Comparison of ENCODE assay signal across 23 mouse cellular contexts in the genomic region with DNA sequence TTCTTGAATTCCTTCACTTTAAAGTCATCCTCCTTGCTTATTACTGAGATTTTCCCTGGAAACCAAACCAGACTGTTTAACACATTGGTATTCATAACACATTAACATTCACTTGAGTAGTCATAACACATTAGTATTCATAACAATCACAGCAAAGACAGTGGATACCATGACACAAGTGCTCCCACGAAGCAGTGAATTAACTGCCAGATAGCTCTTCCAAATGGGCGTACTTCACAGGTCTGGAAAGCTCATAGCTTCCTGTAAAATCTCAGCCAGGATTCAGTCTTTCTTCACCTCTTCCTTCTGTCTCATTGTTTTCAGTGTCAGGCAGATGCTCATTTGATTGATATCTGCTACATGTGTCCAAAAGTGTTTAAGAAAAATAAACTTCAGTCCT.
A peak's percentile ranks its signal among the peaks of the same experiment; 100 is the strongest.
DNase-seq lines count a peak whose midpoint lies in the region; ATAC-seq and TF ChIP-seq lines count a peak whose summit lies in the region.
"Had no signal": no experiment of that assay in that cellular context is flagged by ENCODE, and none has a peak within 500 bp of the region (broad histone marks: within the 10 kb centered on the region; RNA-seq: fewer than 3 reads in every experiment).

No protein-coding gene starts in this region.

- no peak overlapping the region for H3K4me2 ChIP-seq in forebrain, embryonic 13.5 days
- H3K4me2 ChIP-seq in forebrain, embryonic 11.5 days (ENCODE audit: low read depth, low read length, severe bottlenecking): no peak overlapping the region
- H3K4me2 ChIP-seq in hindbrain, postnatal 0 days (ENCODE audit: low read depth, low read length): no peak overlapping the region
- no peak overlapping the region for H3K4me2 ChIP-seq in hindbrain, embryonic 12.5 days (replicated peaks)
- H3K4me2 ChIP-seq: embryonic facial prominence, embryonic 15.5 days; hindbrain, embryonic 13.5 days; intestine, embryonic 15.5 days had no signal

- no peaks in the 10 kb centered on the region for H3K36me3 ChIP-seq in forebrain, embryonic 13.5 days (ENCODE audit: poor library complexity, severe bottlenecking)
- H3K36me3 ChIP-seq in forebrain, embryonic 11.5 days (ENCODE audit: control insufficient read depth, insufficient read depth, low read length): no peaks in the 10 kb centered on the region
- no peaks in the 10 kb centered on the region for H3K36me3 ChIP-seq in hindbrain, postnatal 0 days (ENCODE audit: insufficient read depth, low read length)
- H3K36me3 ChIP-seq in hindbrain, embryonic 12.5 days: no peaks in the 10 kb centered on the region
- H3K36me3 ChIP-seq in kidney, adult 2 months (ENCODE audit: control insufficient read depth, insufficient read depth, low read length): no peaks in the 10 kb centered on the region
- H3K36me3 ChIP-seq: embryonic facial prominence, embryonic 15.5 days; heart, embryonic 10.5 days; hindbrain, embryonic 13.5 days; intestine, embryonic 15.5 days had no signal

- no peak overlapping the region for H3K27ac ChIP-seq in forebrain, embryonic 13.5 days
- H3K27ac ChIP-seq in forebrain, embryonic 11.5 days (ENCODE audit: low read depth, low read length): no peak overlapping the region
- no peak overlapping the region for H3K27ac ChIP-seq in hindbrain, postnatal 0 days
- H3K27ac ChIP-seq in hindbrain, embryonic 12.5 days: no peak overlapping the region
- H3K27ac ChIP-seq in kidney, adult 2 months (ENCODE audit: insufficient read depth, low read depth, low read length): no peak overlapping the region
- H3K27ac ChIP-seq: embryonic facial prominence, embryonic 15.5 days; heart, embryonic 10.5 days; hindbrain, embryonic 13.5 days; intestine, embryonic 15.5 days had no signal

- 59% methylated on average over 2 of the region's 2 CpGs for WGBS in forebrain, embryonic 13.5 days
- WGBS in forebrain, embryonic 11.5 days: 81% methylated on average over 2 of the region's 2 CpGs
- 37% methylated on average over 2 of the region's 2 CpGs for WGBS in hindbrain, postnatal 0 days
- WGBS in hindbrain, embryonic 12.5 days: 75% methylated on average over 2 of the region's 2 CpGs
- 75% methylated on average over 2 of the region's 2 CpGs for WGBS in kidney, adult 2 months

- ATAC-seq in forebrain, embryonic 13.5 days: peak; percentile 80
- no peak for ATAC-seq in forebrain, embryonic 11.5 days (replicated peaks; ENCODE audit: low FRiP score)
- 0 out of 2 replicates have a peak, but pooled peaks have one; percentile 43 for ATAC-seq in hindbrain, postnatal 0 days
- ATAC-seq in hindbrain, embryonic 12.5 days (ENCODE audit: low FRiP score): no peak
- ATAC-seq: activated CD4-positive, CD25-positive, alpha-beta regulatory T cell, adult 4 months; intestine, embryonic 15.5 days; Patski had no signal

- DNase-seq in forebrain, embryonic 11.5 days (ENCODE audit: low spot score): no peak
- DNase-seq in hindbrain, postnatal 0 days (ENCODE audit: low spot score): peak; percentile 7
- peak; percentile 22 for DNase-seq in brain, embryonic 18.5 days (ENCODE audit: low read depth, low spot score)
- no peak for DNase-seq in spleen, postnatal 10 days (ENCODE audit: low spot score in 2 of 2)
- DNase-seq in kidney, adult 2 months: no peak
- DNase-seq: adrenal gland, postnatal 25 days; cerebellum, adult 18-20 months; cerebellum, adult 9-11 months; cerebellum, postnatal 36 days; gastrocnemius, postnatal 10 days; heart, adult 18-20 months; heart, postnatal 10 days; heart, postnatal 4 days; kidney, adult 18-20 months had no signal

- no peaks in the 10 kb centered on the region for H3K27me3 ChIP-seq in forebrain, embryonic 13.5 days
- no peaks in the 10 kb centered on the region for H3K27me3 ChIP-seq in forebrain, embryonic 11.5 days (ENCODE audit: control insufficient read depth, insufficient read depth, low read length)
- no peaks in the 10 kb centered on the region for H3K27me3 ChIP-seq in hindbrain, postnatal 0 days (ENCODE audit: insufficient read depth, low read length)
- H3K27me3 ChIP-seq in hindbrain, embryonic 12.5 days: no peaks in the 10 kb centered on the region
- no peaks in the 10 kb centered on the region for H3K27me3 ChIP-seq in kidney, adult 2 months (replicated peaks; ENCODE audit: control insufficient read depth, insufficient read depth, low read length)
- H3K27me3 ChIP-seq: embryonic facial prominence, embryonic 15.5 days; hindbrain, embryonic 13.5 days; intestine, embryonic 15.5 days; Patski had no signal

- H3K9me3 ChIP-seq in forebrain, embryonic 13.5 days (replicated peaks): no peaks in the 10 kb centered on the region
- no peaks in the 10 kb centered on the region for H3K9me3 ChIP-seq in forebrain, embryonic 11.5 days (ENCODE audit: control insufficient read depth, low read length)
- H3K9me3 ChIP-seq in hindbrain, postnatal 0 days (ENCODE audit: low read length): no peaks in the 10 kb centered on the region
- H3K9me3 ChIP-seq in hindbrain, embryonic 12.5 days (replicated peaks): no peaks in the 10 kb centered on the region
- H3K9me3 ChIP-seq: embryonic facial prominence, embryonic 15.5 days; heart, embryonic 10.5 days; hindbrain, embryonic 13.5 days; intestine, embryonic 15.5 days had no signal

- no peak overlapping the region for H3K4me3 ChIP-seq in forebrain, embryonic 13.5 days
- no peak overlapping the region for H3K4me3 ChIP-seq in forebrain, embryonic 11.5 days (ENCODE audit: low read depth, low read length)
- no peak overlapping the region for H3K4me3 ChIP-seq in hindbrain, postnatal 0 days (ENCODE audit: low read length)
- no peak overlapping the region for H3K4me3 ChIP-seq in hindbrain, embryonic 12.5 days
- no peak overlapping the region for H3K4me3 ChIP-seq in kidney, adult 2 months (ENCODE audit: insufficient read depth, low read depth, low read length)
- H3K4me3 ChIP-seq: embryonic facial prominence, embryonic 15.5 days; erythroblast, embryonic 14.5 days; heart, embryonic 10.5 days; hindbrain, embryonic 13.5 days; intestine, embryonic 15.5 days had no signal

- no peak for TF ChIP-seq POLR2A in kidney, adult 2 months (IDR thresholded peaks at IDR 0.05; ENCODE audit: low read depth, low read length)

- H3K9ac ChIP-seq in forebrain, embryonic 13.5 days: no peak overlapping the region
- H3K9ac ChIP-seq in forebrain, embryonic 11.5 days (ENCODE audit: low read length): no peak overlapping the region
- no peak overlapping the region for H3K9ac ChIP-seq in hindbrain, postnatal 0 days (replicated peaks; ENCODE audit: low read length)
- no peak overlapping the region for H3K9ac ChIP-seq in hindbrain, embryonic 12.5 days
- H3K9ac ChIP-seq: embryonic facial prominence, embryonic 15.5 days; hindbrain, embryonic 13.5 days; intestine, embryonic 15.5 days had no signal

- no peak for TF ChIP-seq CTCF in hindbrain, postnatal 0 days (IDR thresholded peaks at IDR 0.05; ENCODE audit: low read depth)
- no peak for TF ChIP-seq CTCF in kidney, adult 2 months (conservative IDR thresholded peaks at IDR 0.05; ENCODE audit: insufficient read depth, insufficient read length, low read depth, low read length)

- no peaks in the 10 kb centered on the region for H3K4me1 ChIP-seq in forebrain, embryonic 13.5 days
- no peaks in the 10 kb centered on the region for H3K4me1 ChIP-seq in forebrain, embryonic 11.5 days (replicated peaks; ENCODE audit: control insufficient read depth, insufficient read depth, low read length)
- no peaks in the 10 kb centered on the region for H3K4me1 ChIP-seq in hindbrain, postnatal 0 days (ENCODE audit: insufficient read depth, low read length)
- H3K4me1 ChIP-seq in hindbrain, embryonic 12.5 days: no peaks in the 10 kb centered on the region
- no peaks in the 10 kb centered on the region for H3K4me1 ChIP-seq in kidney, adult 2 months (ENCODE audit: control insufficient read depth, insufficient read depth, low read length)
- H3K4me1 ChIP-seq: embryonic facial prominence, embryonic 15.5 days; heart, embryonic 10.5 days; hindbrain, embryonic 13.5 days; intestine, embryonic 15.5 days had no signal

Comparison
In these comparisons a context has a peak if more than half of its experiments do, and no peak if none do; other contexts are left out.
1. ATAC-seq: peak in forebrain, embryonic 13.5 days (single experiment) and hindbrain, postnatal 0 days (single experiment); none in forebrain, embryonic 11.5 days (single experiment) and hindbrain, embryonic 12.5 days (single experiment).
2. DNase-seq: peak in hindbrain, postnatal 0 days (single experiment) and brain, embryonic 18.5 days (single experiment); none in forebrain, embryonic 11.5 days (single experiment), spleen, postnatal 10 days (0 of 2) and kidney, adult 2 months (single experiment).